Comparison of ENCODE assay signal across 9 mouse cellular contexts in genomic region chr6:114900194-114900593, GRCm38 (mm10).
A peak's percentile ranks its signal among the peaks of the same experiment; 100 is the strongest.
DNase-seq lines count a peak whose midpoint lies in the region; ATAC-seq and TF ChIP-seq lines count a peak whose summit lies in the region.
"Had no signal": no experiment of that assay in that cellular context is flagged by ENCODE, and none has a peak within 500 bp of the region (broad histone marks: within the 10 kb centered on the region; RNA-seq: fewer than 3 reads in every experiment).

No protein-coding gene starts in this region.

- H3K27me3 ChIP-seq in heart, embryonic 16.5 days (ENCODE audit: control insufficient read depth, insufficient read depth, low read length) = no peaks in the 10 kb centered on the region
- no peaks in the 10 kb centered on the region for H3K27me3 ChIP-seq in hindbrain, embryonic 10.5 days (ENCODE audit: insufficient read depth, poor library complexity, severe bottlenecking)
- no peaks in the 10 kb centered on the region for H3K27me3 ChIP-seq in midbrain, embryonic 10.5 days (ENCODE audit: low read depth, poor library complexity, severe bottlenecking)

- intact Hi-C loops in heart, postnatal 14 days (cut with DNase I) = no loop called here
- intact Hi-C loops in gastrocnemius, postnatal 36 days (cut with DNase I) = no loop called here

- H3K36me3 ChIP-seq in heart, embryonic 16.5 days (ENCODE audit: control insufficient read depth, insufficient read depth) = peaks cover 6% of the 10 kb centered on the region; the same call in 1 of the 2 replicates
- peaks cover 49% of the 10 kb centered on the region for H3K36me3 ChIP-seq in hindbrain, embryonic 10.5 days
- peaks cover 45% of the 10 kb centered on the region for H3K36me3 ChIP-seq in midbrain, embryonic 10.5 days

- no peak for ATAC-seq in heart, embryonic 16.5 days (replicated peaks; ENCODE audit: extremely low read depth, insufficient read depth, low FRiP score)
- no peak for ATAC-seq in megakaryocyte progenitor cell, adult 5-6 weeks (replicated peaks; ENCODE audit: poor library complexity)

- peaks cover 61% of the 10 kb centered on the region for H3K4me1 ChIP-seq in heart, embryonic 16.5 days (ENCODE audit: control insufficient read depth, insufficient read depth, low read length)
- peaks cover 66% of the 10 kb centered on the region for H3K4me1 ChIP-seq in hindbrain, embryonic 10.5 days (replicated peaks)
- peaks cover 65% of the 10 kb centered on the region for H3K4me1 ChIP-seq in midbrain, embryonic 10.5 days

- TF ChIP-seq POLR2A in brain, embryonic 14.5 days (IDR thresholded peaks at IDR 0.05; ENCODE audit: borderline replicate concordance, extremely low read depth, insufficient read depth, insufficient read length, poor library complexity, severe bottlenecking) = no peak

- peak overlapping the region; percentile 55 for H3K27ac ChIP-seq in heart, embryonic 16.5 days (ENCODE audit: low read length)
- H3K27ac ChIP-seq in hindbrain, embryonic 10.5 days = peak overlapping the region; percentile 82
- H3K27ac ChIP-seq in midbrain, embryonic 10.5 days (replicated peaks) = peak overlapping the region; percentile 77

- H3K4me2 ChIP-seq in heart, embryonic 16.5 days (ENCODE audit: low read depth, low read length) = 0 out of 2 replicates have a peak overlapping the region, but pooled peaks have one; percentile 0

- H3K4me3 ChIP-seq in heart, embryonic 16.5 days (ENCODE audit: low read length) = no peak overlapping the region
- peak overlapping the region; percentile 32 for H3K4me3 ChIP-seq in hindbrain, embryonic 10.5 days
- peak overlapping the region; percentile 26; the same call in 1 of the 2 replicates for H3K4me3 ChIP-seq in midbrain, embryonic 10.5 days

- no peaks in the 10 kb centered on the region for H3K9me3 ChIP-seq in heart, embryonic 16.5 days (replicated peaks; ENCODE audit: control insufficient read depth, low read length)
- peaks cover 9% of the 10 kb centered on the region; the same call in 1 of the 2 replicates for H3K9me3 ChIP-seq in hindbrain, embryonic 10.5 days
- peaks cover 6% of the 10 kb centered on the region; the same call in 1 of the 2 replicates for H3K9me3 ChIP-seq in midbrain, embryonic 10.5 days (replicated peaks)

- DNase-seq in heart, postnatal 14 days = no peak
- peak; percentile 84 for DNase-seq in brain, embryonic 14.5 days (ENCODE audit: low read depth)
- no peak for DNase-seq in hindbrain, embryonic 10.5 days (ENCODE audit: low spot score)
- DNase-seq in midbrain, embryonic 10.5 days (ENCODE audit: low spot score) = no peak
- no peak for DNase-seq in urinary bladder, postnatal 25 days (ENCODE audit: low spot score)
- DNase-seq in gastrocnemius, postnatal 36 days = no peak
- DNase-seq: gastrocnemius, postnatal 14 days had no signal

- TF ChIP-seq CTCF in brain, embryonic 14.5 days (IDR thresholded peaks at IDR 0.05; ENCODE audit: borderline replicate concordance, extremely low read depth, insufficient read depth, insufficient read length) = no peak

- no peak overlapping the region for H3K9ac ChIP-seq in heart, embryonic 16.5 days (ENCODE audit: low read length)

- 38% methylated on average over 10 of the region's 10 CpGs for WGBS in heart, embryonic 16.5 days
- WGBS in hindbrain, embryonic 10.5 days = 38% methylated on average over 10 of the region's 10 CpGs
- WGBS in midbrain, embryonic 10.5 days = 36% methylated on average over 10 of the region's 10 CpGs
